Mouse (Mus musculus) lung, adult 2 months (tissue): Measurements from ENCODE around the gene Elp6.

Experiments
- CTCF ChIP-seq: fragments of 200-500 bp; IDR thresholded peaks from 2 replicates; pipeline ENCODE4 v1.5.1; 2011; ENCODE audit warnings: mild to moderate bottlenecking, low read length, control low read depth; ENCODE audit not compliant: insufficient read depth
- POLR2A ChIP-seq: fragments of 200-500 bp; IDR thresholded peaks from 2 replicates; pipeline ENCODE4 v1.6.1; 2011; ENCODE audit warnings: low read depth, mild to moderate bottlenecking, control low read depth, low read length, borderline replicate concordance; ENCODE audit errors: extremely low read depth

GRCm38 (mm10) chr9:110342008-110342407 is 37.0 kb downstream of the Elp6 start:
- no peak for TF ChIP-seq CTCF
- no peak for TF ChIP-seq POLR2A
